Mouse (Mus musculus) midbrain, embryonic 13.5 days (tissue): ENCODE results near the gene Vsig8. TPM values are rescaled to one million over a fixed set of nuclear protein-coding genes. Genes with fewer than 3 reads are reported as not detected.
A peak's percentile ranks its signal among the peaks of the same experiment; 100 is the strongest.

Experiments used
- ATAC-seq: fragments of 200-750 bp; cut with Nextera tagmentation; 2 replicates; pipeline ENCODE4 v1.8.0; 2017; ENCODE audit warnings: mild to moderate bottlenecking, moderate TSS enrichment, moderate library complexity
- H3K27ac ChIP-seq: fragments of 300-500 bp; sonication (generic); 2 replicates; pipeline ENCODE4 v1.5.1; 2015; ENCODE audit warnings: inconsistent platforms, mild to moderate bottlenecking, moderate library complexity
- H3K27me3 ChIP-seq: fragments of 300-500 bp; sonication (generic); 2 replicates; pipeline ENCODE4 v1.6.1; 2015; ENCODE audit warnings: mild to moderate bottlenecking, inconsistent platforms
- H3K36me3 ChIP-seq: fragments of 300-500 bp; sonication (generic); 2 replicates; pipeline ENCODE4 v1.6.1; 2015; ENCODE audit warnings: mild to moderate bottlenecking, inconsistent platforms
- H3K4me1 ChIP-seq: fragments of 300-500 bp; sonication (generic); replicated peaks from 2 replicates; pipeline ENCODE4 v1.6.1; 2015; ENCODE audit warnings: inconsistent platforms
- H3K4me2 ChIP-seq: fragments of 300-500 bp; sonication (generic); replicated peaks from 2 replicates; pipeline ENCODE4 v1.6.1; 2015; ENCODE audit warnings: moderate library complexity, mild to moderate bottlenecking, inconsistent platforms
- H3K4me3 ChIP-seq: fragments of 300-500 bp; sonication (generic); replicated peaks from 2 replicates; pipeline ENCODE4 v1.5.1; 2015; ENCODE audit warnings: mild to moderate bottlenecking, inconsistent platforms
- H3K9ac ChIP-seq: fragments of 300-500 bp; sonication (generic); replicated peaks from 2 replicates; pipeline ENCODE4 v1.6.1; 2015; ENCODE audit warnings: mild to moderate bottlenecking, inconsistent platforms
- H3K9me3 ChIP-seq: fragments of 300-500 bp; sonication (generic); 2 replicates; pipeline ENCODE4 v1.6.1; 2016; ENCODE audit warnings: mild to moderate bottlenecking, inconsistent platforms
- WGBS: fragments of 180-500 bp; shearing (Covaris S2); methylation state at CpG from one replicate; pipeline ENCODE4 v1.1.7; 2015; 5-methylcytosine and 5-hydroxymethylcytosine counted together
- polyA plus RNA-seq: library from polyadenylated mRNA; unstranded; fragments of >200 nt; fragmentation: Nextera tagmentation; extraction: Ambion mirVana; gene quantifications from 2 replicates; pipeline ENCODE4 v1.2.1, GENCODE M21; 2015

The Vsig8 gene
- polyA plus RNA-seq, 1 experiment from 2014 or later = 0.20 TPM

DNA sequence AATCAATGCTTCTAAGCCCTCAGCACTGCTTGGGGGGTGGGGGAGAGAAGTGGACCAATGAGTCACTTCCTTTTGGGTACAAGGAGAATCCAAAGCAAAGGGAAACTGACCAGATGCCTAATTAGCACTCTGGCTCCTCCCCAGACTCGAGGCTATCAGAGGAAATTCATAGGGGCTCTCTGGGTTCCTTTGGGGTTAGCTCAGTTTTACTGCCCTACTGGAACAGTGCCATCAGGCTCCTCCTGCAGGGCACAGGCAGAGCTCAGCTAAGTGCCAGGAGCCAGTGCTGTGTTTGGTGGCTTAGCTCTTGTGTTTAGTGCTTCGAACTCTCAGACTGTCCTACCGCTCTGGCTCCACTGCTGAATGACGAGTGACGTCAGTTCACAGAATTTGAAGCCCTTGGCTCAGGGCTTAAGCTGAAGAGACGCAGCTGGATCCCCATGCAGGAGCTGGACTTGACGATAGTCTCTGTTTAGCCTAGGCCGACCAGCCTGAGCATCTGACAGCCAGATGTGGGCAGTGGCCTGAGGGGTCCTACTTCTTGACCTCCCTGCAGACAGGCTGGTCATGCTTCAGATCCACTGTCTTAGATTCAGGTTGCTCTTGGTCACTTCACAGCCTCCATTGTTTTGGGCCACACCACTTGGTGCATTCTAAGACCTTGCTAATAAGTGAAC is 25.1 kb upstream of the Vsig8 start:
- no peak overlapping the region for H3K4me2 ChIP-seq
- H3K4me1 ChIP-seq = peaks cover 35% of the 10 kb centered on the region
- peaks cover 10% of the 10 kb centered on the region; the same call in 1 of the 2 replicates for H3K27me3 ChIP-seq
- H3K9me3 ChIP-seq = no peaks in the 10 kb centered on the region
- no peak overlapping the region for H3K4me3 ChIP-seq
- 39% methylated on average over 8 of the region's 8 CpGs for WGBS
- H3K27ac ChIP-seq = no peak overlapping the region
- no peaks in the 10 kb centered on the region for H3K36me3 ChIP-seq
- 0 out of 2 replicates have a peak, but pooled peaks have one; percentile 11 for ATAC-seq
- no peak overlapping the region for H3K9ac ChIP-seq

DNA sequence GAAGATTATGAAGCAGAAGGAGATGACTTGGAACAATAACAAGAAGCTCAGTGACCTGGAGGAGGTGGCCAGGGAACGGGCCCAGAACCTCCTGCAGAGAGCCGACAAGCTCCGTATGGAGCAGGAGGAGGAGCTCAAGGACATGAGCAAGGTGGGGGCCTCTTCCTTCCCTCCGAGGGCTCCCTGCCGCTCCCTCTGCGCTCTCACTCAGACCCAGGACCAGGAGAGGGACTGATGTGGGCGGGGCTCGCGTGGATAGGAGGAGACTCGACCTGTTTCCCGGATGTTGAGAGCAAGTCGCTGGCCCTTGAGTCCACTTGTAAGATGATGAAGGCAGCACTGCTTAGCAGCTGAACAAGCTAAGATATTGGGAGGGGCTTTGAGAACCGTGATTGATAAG is 23.2 kb upstream of the Vsig8 start:
- peak overlapping the region; percentile 21 for H3K4me3 ChIP-seq
- H3K4me2 ChIP-seq = peak overlapping the region; percentile 49
- H3K27me3 ChIP-seq = peaks cover 10% of the 10 kb centered on the region; the same call in 1 of the 2 replicates
- no peaks in the 10 kb centered on the region for H3K9me3 ChIP-seq
- peak overlapping the region; percentile 33; the same call in 1 of the 2 replicates for H3K9ac ChIP-seq
- 2% methylated on average over 13 of the region's 13 CpGs for WGBS
- no peak overlapping the region for H3K27ac ChIP-seq
- H3K36me3 ChIP-seq = no peaks in the 10 kb centered on the region
- peak; percentile 75 for ATAC-seq
- peaks cover 35% of the 10 kb centered on the region for H3K4me1 ChIP-seq

DNA sequence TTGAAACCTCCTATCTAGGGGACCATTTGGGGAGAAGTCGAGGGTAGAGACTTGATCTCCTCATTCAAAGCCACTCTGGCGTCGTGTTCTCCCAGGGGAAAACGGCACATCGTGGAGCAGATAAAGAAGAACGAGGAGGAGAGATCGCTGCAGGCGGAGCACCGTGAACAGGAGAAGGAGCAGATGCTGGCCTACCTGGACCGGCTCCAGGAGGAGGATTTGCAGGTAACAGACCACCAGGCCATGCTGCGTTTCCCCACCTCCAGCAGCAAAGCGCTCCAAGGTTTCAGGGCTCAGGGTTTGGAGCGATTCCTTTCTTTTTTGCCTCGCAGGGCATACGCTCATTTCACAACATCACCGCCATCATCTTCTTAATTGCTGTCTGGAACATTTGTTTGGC is 20.6 kb upstream of the Vsig8 start:
- Histone ChIP-seq H3K9ac (no peak overlapping the region), H3K4me2 (no peak overlapping the region), H3K9me3 (no peaks in the 10 kb centered on the region), H3K36me3 (no peaks in the 10 kb centered on the region), H3K4me1 (peaks cover 35% of the 10 kb centered on the region), H3K27ac (no peak overlapping the region), H3K27me3 (peaks cover 8% of the 10 kb centered on the region; the same call in 1 of the 2 replicates), H3K4me3 (no peak overlapping the region)
- 86% methylated on average over 16 of the region's 16 CpGs for WGBS
- ATAC-seq = no peak

DNA sequence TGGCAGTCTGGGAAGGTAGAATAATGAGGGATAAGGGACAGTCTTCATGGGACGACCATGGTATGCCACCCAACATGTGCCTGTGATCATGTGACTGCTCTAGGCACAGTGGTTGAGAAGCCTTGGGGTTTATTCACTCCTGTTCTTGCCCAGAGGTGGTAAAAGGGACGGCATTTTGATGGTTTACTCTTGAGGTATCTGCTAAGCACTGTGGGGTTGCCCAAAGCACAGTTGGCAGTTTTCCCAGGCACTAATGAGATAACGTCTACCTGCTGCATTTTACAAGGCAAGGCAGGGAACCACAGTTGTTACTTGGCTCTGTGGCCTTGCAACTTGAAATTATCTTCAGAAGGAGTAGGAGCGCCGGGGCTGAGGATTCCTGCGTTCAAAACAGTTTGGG is 15.9 kb upstream of the Vsig8 start:
- Histone ChIP-seq H3K27me3 (no peaks in the 10 kb centered on the region), H3K9ac (no peak overlapping the region), H3K36me3 (no peaks in the 10 kb centered on the region), H3K27ac (no peak overlapping the region; the same call in 1 of the 2 replicates), H3K4me3 (no peak overlapping the region), H3K4me2 (no peak overlapping the region), H3K4me1 (peaks cover 12% of the 10 kb centered on the region), H3K9me3 (no peaks in the 10 kb centered on the region)
- ATAC-seq = peak; percentile 49
- WGBS = 62% methylated on average over 6 of the region's 6 CpGs

DNA sequence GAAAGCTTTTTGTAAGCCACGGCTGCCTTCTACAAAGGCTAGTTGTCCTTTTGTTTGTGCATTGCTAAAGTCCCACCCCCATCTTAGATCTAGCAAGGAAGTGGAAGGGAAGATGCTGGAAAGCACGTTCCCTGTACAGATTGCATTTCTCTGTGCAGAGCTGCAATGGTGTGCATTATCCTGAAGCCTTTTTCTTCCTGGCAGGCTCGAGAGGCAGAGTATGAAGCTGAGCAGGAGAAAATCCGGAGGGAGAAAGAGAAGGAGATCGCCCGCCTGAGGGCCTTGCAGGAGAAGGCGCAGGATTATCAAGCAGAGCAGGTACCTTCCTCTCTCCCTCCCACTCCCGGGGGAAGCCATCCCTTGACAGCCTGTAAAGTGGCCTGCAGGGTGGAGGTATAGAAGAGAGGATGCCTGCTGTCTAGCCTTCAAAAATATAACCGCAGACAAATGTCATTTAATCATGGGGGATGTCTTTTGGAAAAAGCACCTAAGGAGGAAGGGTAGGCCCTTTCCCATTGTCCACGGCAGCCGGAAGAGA is 15.4 kb upstream of the Vsig8 start:
- 0 out of 2 replicates have a peak, but pooled peaks have one; percentile 25 for ATAC-seq
- Histone ChIP-seq H3K27ac (peak overlapping the region; percentile 48; the same call in 1 of the 2 replicates), H3K9ac (no peak overlapping the region), H3K4me1 (peaks cover 12% of the 10 kb centered on the region), H3K4me3 (no peak overlapping the region), H3K9me3 (no peaks in the 10 kb centered on the region), H3K4me2 (no peak overlapping the region), H3K27me3 (no peaks in the 10 kb centered on the region), H3K36me3 (no peaks in the 10 kb centered on the region)
- WGBS = 40% methylated on average over 11 of the region's 11 CpGs

DNA sequence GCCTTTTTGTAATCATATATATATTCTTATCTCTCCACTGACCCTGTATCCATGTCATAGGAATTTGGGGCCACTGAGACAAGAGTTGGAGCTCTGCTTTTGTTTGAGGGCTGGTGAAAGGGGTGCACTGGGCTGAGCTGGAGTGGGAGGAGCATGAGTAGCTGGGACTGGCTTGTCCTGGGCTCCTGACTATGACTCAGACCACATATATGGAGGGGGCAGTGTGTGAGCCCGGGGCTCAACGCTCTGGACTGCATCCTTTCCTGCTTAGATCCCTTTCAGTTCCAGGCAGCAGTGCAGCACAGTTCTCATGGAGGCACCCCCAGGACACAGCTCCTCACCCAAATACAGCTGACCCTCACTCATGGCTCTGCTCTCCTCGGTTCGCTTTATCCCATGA is 9.7 kb upstream of the Vsig8 start:
- H3K4me1 ChIP-seq = peaks cover 19% of the 10 kb centered on the region
- no peaks in the 10 kb centered on the region for H3K9me3 ChIP-seq
- no peak for ATAC-seq
- 86% methylated on average over 4 of the region's 4 CpGs for WGBS
- no peak overlapping the region for H3K4me3 ChIP-seq
- no peak overlapping the region for H3K9ac ChIP-seq
- no peak overlapping the region for H3K4me2 ChIP-seq
- no peaks in the 10 kb centered on the region for H3K36me3 ChIP-seq
- H3K27me3 ChIP-seq = peaks cover 4% of the 10 kb centered on the region; the same call in 1 of the 2 replicates
- H3K27ac ChIP-seq = no peak overlapping the region

DNA sequence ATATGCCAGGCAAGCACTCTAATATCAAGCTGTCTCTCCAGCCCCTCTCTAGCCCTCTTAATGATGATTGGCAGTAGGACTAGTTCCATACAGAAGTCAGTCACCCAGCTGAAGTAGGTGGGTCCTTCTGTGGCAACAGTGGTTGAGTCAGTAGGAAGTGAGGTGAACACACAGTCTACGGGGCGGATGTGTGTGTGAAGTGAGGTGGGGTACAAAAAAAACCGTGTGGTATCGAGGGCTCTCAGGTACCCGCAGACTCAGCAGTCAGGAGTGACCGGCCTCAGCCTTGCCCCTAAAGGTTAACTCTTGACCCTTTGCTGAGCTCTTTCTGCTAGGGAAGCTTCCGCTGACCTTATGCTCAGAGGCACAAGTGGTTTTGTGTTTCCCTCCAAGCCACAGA is 7.2 kb upstream of the Vsig8 start:
- H3K4me1 ChIP-seq = peaks cover 32% of the 10 kb centered on the region
- no peak overlapping the region for H3K27ac ChIP-seq
- WGBS = 60% methylated on average over 7 of the region's 7 CpGs
- H3K9ac ChIP-seq = no peak overlapping the region
- ATAC-seq = no peak
- H3K9me3 ChIP-seq = no peaks in the 10 kb centered on the region
- H3K27me3 ChIP-seq = peaks cover 14% of the 10 kb centered on the region
- no peak overlapping the region for H3K4me2 ChIP-seq
- no peaks in the 10 kb centered on the region for H3K36me3 ChIP-seq
- no peak overlapping the region for H3K4me3 ChIP-seq

DNA sequence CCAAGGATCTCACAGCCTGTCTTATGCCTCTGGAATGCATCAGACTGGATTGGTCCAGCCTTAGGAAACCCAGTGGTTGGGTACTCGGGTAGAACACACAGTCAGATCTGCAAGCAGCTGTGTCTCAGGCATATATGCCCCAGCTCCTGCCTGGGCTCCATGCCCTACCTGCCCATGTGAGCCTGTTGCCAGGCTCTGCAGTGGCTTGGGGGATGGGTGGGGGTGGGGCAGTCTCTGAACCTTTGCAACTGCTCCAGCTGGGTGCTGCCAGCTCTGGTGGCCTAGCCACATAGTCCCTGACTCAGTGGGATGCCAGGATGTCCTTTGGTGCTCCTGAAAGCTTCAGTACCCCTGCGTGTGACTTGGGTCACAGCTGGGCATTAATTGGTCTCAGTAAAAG is 6.4 kb upstream of the Vsig8 start:
- Histone ChIP-seq H3K4me2 (peak overlapping the region; percentile 66), H3K4me1 (peaks cover 32% of the 10 kb centered on the region), H3K9ac (peak overlapping the region; percentile 60; the same call in 1 of the 2 replicates), H3K27ac (no peak overlapping the region), H3K27me3 (peaks cover 14% of the 10 kb centered on the region), H3K9me3 (no peaks in the 10 kb centered on the region), H3K36me3 (no peaks in the 10 kb centered on the region), H3K4me3 (no peak overlapping the region)
- 12% methylated on average over 2 of the region's 2 CpGs for WGBS
- ATAC-seq = no peak

DNA sequence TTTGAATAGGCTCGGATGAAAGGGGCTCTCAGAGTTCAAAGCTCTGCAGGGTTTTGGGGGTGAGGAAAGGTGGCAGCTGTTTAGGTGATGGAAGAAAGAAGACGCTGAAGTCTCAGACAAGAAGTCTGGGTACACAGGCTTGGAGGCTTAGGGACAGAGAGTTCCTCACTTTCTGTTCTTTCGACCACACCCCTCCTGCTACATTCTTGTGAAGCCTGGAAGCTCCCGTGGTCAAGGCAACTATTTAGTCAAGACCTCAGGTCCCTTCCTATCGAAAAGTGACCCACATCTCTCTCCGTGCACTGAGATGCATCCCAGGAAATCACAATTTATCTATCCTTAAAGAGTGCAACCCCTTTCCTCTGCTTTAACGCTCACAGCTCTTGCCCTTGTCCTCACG is 6.0 kb upstream of the Vsig8 start:
- H3K27ac ChIP-seq = no peak overlapping the region
- H3K4me2 ChIP-seq = peak overlapping the region; percentile 66
- peak overlapping the region; percentile 60; the same call in 1 of the 2 replicates for H3K9ac ChIP-seq
- peak overlapping the region; percentile 44 for H3K4me3 ChIP-seq
- no peaks in the 10 kb centered on the region for H3K36me3 ChIP-seq
- no peak for ATAC-seq
- WGBS = 3% methylated on average over 8 of the region's 8 CpGs
- H3K27me3 ChIP-seq = peaks cover 14% of the 10 kb centered on the region
- H3K4me1 ChIP-seq = peaks cover 32% of the 10 kb centered on the region
- H3K9me3 ChIP-seq = no peaks in the 10 kb centered on the region

DNA sequence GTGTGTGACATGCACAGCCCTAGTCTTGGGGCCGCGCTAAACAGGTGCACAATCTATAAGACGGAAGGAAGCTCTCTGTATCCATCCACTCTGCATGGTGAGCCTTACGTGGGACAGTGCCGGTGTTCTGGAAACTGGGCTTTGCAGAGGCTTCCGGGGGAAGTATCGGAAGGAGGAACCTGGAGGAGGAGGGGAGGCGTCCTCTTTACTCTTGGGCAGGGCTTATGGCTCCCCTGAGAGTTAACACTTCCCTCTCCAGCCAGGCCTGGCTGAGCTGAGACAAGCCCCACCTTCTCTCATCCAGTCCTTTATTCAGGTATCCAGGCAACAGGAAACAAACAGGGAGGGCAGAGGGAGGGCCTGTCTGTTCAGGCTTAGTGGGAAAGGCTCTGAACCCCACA is 5.2 kb upstream of the Vsig8 start:
- no peak overlapping the region for H3K27ac ChIP-seq
- peak; percentile 91 for ATAC-seq
- WGBS = under 1% methylated on average over 8 of the region's 8 CpGs

DNA sequence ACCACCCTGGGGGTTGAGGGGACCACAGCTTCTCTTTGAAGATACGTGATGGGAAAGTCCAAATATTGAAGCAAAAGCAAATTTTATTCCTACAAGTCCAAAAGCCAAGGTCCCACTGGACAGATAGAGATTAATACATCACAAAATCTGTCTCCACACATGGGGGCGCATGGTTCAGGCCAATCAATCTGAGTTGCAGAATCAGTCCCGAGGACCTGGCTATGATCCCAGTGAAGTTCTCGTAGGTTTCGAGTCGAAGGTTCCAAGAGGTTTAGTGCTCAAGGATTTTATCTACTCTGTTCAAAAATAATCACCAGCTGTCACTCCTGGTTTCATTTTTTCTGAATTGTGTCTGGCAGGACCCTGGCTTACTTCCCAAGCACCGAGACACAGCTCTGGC is 4.7 kb upstream of the Vsig8 start:
- Histone ChIP-seq H3K9me3 (no peaks in the 10 kb centered on the region), H3K4me3 (peak overlapping the region; percentile 44; the same call in 1 of the 2 replicates), H3K27me3 (peaks cover 14% of the 10 kb centered on the region), H3K4me2 (peak overlapping the region; percentile 66), H3K36me3 (no peaks in the 10 kb centered on the region), H3K9ac (peak overlapping the region; percentile 60), H3K27ac (no peak overlapping the region), H3K4me1 (peaks cover 32% of the 10 kb centered on the region)
- WGBS = 44% methylated on average over 7 of the region's 7 CpGs
- ATAC-seq = no peak

More for the DNA sequence above, 5.2 kb upstream of the Vsig8 start:
- Histone ChIP-seq H3K36me3 (no peaks in the 10 kb centered on the region), H3K9ac (peak overlapping the region; percentile 60), H3K4me3 (peak overlapping the region; percentile 44), H3K27me3 (peaks cover 14% of the 10 kb centered on the region), H3K4me2 (peak overlapping the region; percentile 66), H3K4me1 (peaks cover 32% of the 10 kb centered on the region), H3K9me3 (no peaks in the 10 kb centered on the region)

DNA sequence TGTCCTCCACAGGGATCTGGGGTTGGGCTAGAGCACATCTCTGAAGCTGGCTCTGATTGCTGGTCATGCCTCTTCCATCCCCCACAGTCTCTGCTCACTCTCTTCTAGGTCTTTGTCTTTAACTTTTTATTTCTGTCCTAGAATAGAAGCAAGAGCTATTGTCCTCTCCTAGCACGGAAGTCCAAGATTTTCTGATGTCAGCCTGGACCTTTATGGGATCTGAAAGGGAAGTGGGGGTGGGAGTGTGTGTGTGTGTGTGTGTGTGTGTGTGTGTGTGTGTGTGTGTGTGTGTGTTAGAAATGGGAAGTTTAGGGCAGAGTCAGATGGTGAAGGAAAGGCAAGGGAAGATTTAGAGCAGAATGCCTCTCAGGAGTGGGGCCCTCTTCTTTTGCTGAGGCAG is 3.1 kb upstream of the Vsig8 start:
- ATAC-seq = no peak
- H3K27ac ChIP-seq = no peak overlapping the region
- H3K4me2 ChIP-seq = no peak overlapping the region
- H3K36me3 ChIP-seq = no peaks in the 10 kb centered on the region
- no peak overlapping the region for H3K9ac ChIP-seq
- H3K27me3 ChIP-seq = peaks cover 14% of the 10 kb centered on the region
- H3K4me3 ChIP-seq = no peak overlapping the region
- 55% methylated on average over 1 of the region's 1 CpGs for WGBS
- no peaks in the 10 kb centered on the region for H3K9me3 ChIP-seq
- peaks cover 32% of the 10 kb centered on the region for H3K4me1 ChIP-seq
